Mouse (Mus musculus) hindbrain, embryonic 11.5 days (tissue): ENCODE data around the gene Rmdn2. TPM values are rescaled to one million over a fixed set of nuclear protein-coding genes. Genes with fewer than 3 reads are reported as not detected.

ENCODE experiments used
- ATAC-seq: fragments of 200-750 bp; cut with Nextera tagmentation; 2 replicates; pipeline ENCODE4 v1.8.0; 2017; ENCODE audit warnings: mild to moderate bottlenecking, moderate TSS enrichment, moderate library complexity; ENCODE audit not compliant: low FRiP score
- DNase-seq: peaks from one replicate; pipeline ENCODE4 v3.0.0-alpha.2; 2015; ENCODE audit warnings: low spot score
- H3K27ac ChIP-seq: fragments of 300-500 bp; sonication (generic); 2 replicates; pipeline ENCODE4 v1.5.1; 2014; ENCODE audit warnings: mild to moderate bottlenecking, low read depth, low read length
- H3K27me3 ChIP-seq: fragments of 300-500 bp; sonication (generic); 2 replicates; pipeline ENCODE4 v1.6.1; 2014; ENCODE audit warnings: mild to moderate bottlenecking, low read length, moderate library complexity, mixed read lengths; ENCODE audit not compliant: control insufficient read depth, insufficient read depth
- H3K36me3 ChIP-seq: fragments of 300-500 bp; sonication (generic); 2 replicates; pipeline ENCODE4 v1.6.1; 2014; ENCODE audit warnings: mild to moderate bottlenecking, low read length, moderate library complexity, mixed read lengths; ENCODE audit not compliant: control insufficient read depth, insufficient read depth
- H3K4me1 ChIP-seq: fragments of 300-500 bp; sonication (generic); replicated peaks from 2 replicates; pipeline ENCODE4 v1.6.1; 2014; ENCODE audit warnings: low read length, mixed read lengths; ENCODE audit not compliant: control insufficient read depth, insufficient read depth
- H3K4me2 ChIP-seq: fragments of 300-500 bp; sonication (generic); replicated peaks from 2 replicates; pipeline ENCODE4 v1.6.1; 2014; ENCODE audit warnings: mild to moderate bottlenecking, low read depth, low read length
- H3K4me3 ChIP-seq: fragments of 300-500 bp; sonication (generic); 2 replicates; pipeline ENCODE4 v1.5.1; 2014; ENCODE audit warnings: low read depth, low read length
- H3K9ac ChIP-seq: fragments of 300-500 bp; sonication (generic); 2 replicates; pipeline ENCODE4 v1.6.1; 2014; ENCODE audit warnings: low read depth, low read length
- H3K9me3 ChIP-seq: fragments of 300-500 bp; sonication (generic); 2 replicates; pipeline ENCODE4 v1.6.1; 2016; ENCODE audit warnings: low read length; ENCODE audit not compliant: control insufficient read depth
- WGBS: fragments of 180-500 bp; shearing (Covaris S2); extraction: QIAGEN DNeasy Blood & Tissue Kit; methylation state at CpG from one replicate; pipeline ENCODE4 v1.1.7; 2014; 5-methylcytosine and 5-hydroxymethylcytosine counted together
- polyA plus RNA-seq: library from polyadenylated mRNA; unstranded; fragments of >200 nt; fragmentation: Nextera tagmentation; extraction: Ambion mirVana; gene quantifications from 2 replicates; pipeline ENCODE4 v1.2.1, GENCODE M21; 2014

Rmdn2 gene
- polyA plus RNA-seq, 1 experiment from 2014 or later, result 7.9 TPM

- no peak overlapping the region for H3K9ac ChIP-seq
- H3K27me3 ChIP-seq, result no peaks in the 10 kb centered on the region
- no peaks in the 10 kb centered on the region for H3K4me1 ChIP-seq
- DNase-seq (no peak), ATAC-seq (no peak)
- WGBS, result 89% methylated on average over 3 of the region's 3 CpGs
- H3K4me3 ChIP-seq, result no peak overlapping the region
- H3K27ac ChIP-seq, result no peak overlapping the region
- H3K9me3 ChIP-seq, result no peaks in the 10 kb centered on the region
- H3K36me3 ChIP-seq, result no peaks in the 10 kb centered on the region
- H3K4me2 ChIP-seq, result no peak overlapping the region
Measured at GRCm38 (mm10) chr17:79623841-79624240, 12.2 kb downstream of the Rmdn2 start.

DNA sequence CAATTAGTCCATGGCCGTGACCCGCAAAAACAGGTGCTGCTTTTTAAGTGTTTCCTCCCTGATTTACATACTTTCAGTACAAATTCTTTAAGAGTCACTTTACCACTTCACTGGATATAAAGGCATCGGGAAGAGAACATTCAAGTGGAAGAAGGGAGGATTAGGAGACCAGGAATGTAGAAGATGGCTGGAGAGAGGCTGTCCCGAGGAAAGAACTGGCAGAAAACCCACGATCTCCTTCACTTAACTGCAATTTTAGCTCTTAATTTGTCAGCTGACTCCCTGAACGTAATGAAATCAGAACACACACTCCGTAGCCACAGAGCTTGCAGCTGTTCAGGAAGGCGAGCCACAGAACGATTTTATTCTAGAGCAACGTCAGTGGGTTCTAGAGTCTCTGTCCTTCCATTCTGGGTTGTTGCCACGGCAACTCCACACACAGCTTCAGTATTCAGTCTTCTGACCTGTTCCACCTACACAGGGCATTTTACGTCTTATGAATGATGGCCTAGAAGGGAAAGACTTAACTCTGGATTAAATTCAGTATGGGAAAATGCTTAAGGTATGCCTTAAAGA is 14.7 kb downstream of the Rmdn2 start:
- Histone ChIP-seq H3K4me1 (no peaks in the 10 kb centered on the region), H3K27me3 (no peaks in the 10 kb centered on the region), H3K4me3 (no peak overlapping the region), H3K4me2 (no peak overlapping the region), H3K9me3 (no peaks in the 10 kb centered on the region), H3K9ac (no peak overlapping the region), H3K27ac (no peak overlapping the region), H3K36me3 (no peaks in the 10 kb centered on the region)
- DNase-seq (no peak), ATAC-seq (no peak)
- WGBS, result 87% methylated on average over 12 of the region's 12 CpGs

GRCm38 (mm10) chr17:79649893-79650292 is 38.2 kb downstream of the Rmdn2 start:
- Histone ChIP-seq H3K4me2 (no peak overlapping the region), H3K36me3 (no peaks in the 10 kb centered on the region), H3K9ac (no peak overlapping the region), H3K4me1 (no peaks in the 10 kb centered on the region), H3K9me3 (no peaks in the 10 kb centered on the region), H3K4me3 (no peak overlapping the region), H3K27ac (no peak overlapping the region), H3K27me3 (no peaks in the 10 kb centered on the region)
- DNase-seq (no peak), ATAC-seq (no peak)
- WGBS, result 88% methylated on average over 4 of the region's 4 CpGs

- no peaks in the 10 kb centered on the region for H3K36me3 ChIP-seq
- H3K4me3 ChIP-seq, result no peak overlapping the region
- no peak for DNase-seq
- H3K9ac ChIP-seq, result no peak overlapping the region
- no peaks in the 10 kb centered on the region for H3K27me3 ChIP-seq
- no peaks in the 10 kb centered on the region for H3K9me3 ChIP-seq
- no peak overlapping the region for H3K4me2 ChIP-seq
- no peak overlapping the region for H3K27ac ChIP-seq
- ATAC-seq, result no peak
- H3K4me1 ChIP-seq, result no peaks in the 10 kb centered on the region
- 95% methylated on average over 5 of the region's 5 CpGs for WGBS
Measured at GRCm38 (mm10) chr17:79650297-79650696, 38.6 kb downstream of the Rmdn2 start.

- Histone ChIP-seq H3K9me3 (no peaks in the 10 kb centered on the region), H3K27ac (no peak overlapping the region), H3K4me1 (no peaks in the 10 kb centered on the region), H3K4me3 (no peak overlapping the region), H3K9ac (no peak overlapping the region), H3K4me2 (no peak overlapping the region), H3K27me3 (no peaks in the 10 kb centered on the region), H3K36me3 (no peaks in the 10 kb centered on the region)
- no peak for ATAC-seq
- 79% methylated on average over 1 of the region's 1 CpGs for WGBS
- no peak for DNase-seq
Measured at GRCm38 (mm10) chr17:79653171-79653570, 41.5 kb downstream of the Rmdn2 start.

DNA sequence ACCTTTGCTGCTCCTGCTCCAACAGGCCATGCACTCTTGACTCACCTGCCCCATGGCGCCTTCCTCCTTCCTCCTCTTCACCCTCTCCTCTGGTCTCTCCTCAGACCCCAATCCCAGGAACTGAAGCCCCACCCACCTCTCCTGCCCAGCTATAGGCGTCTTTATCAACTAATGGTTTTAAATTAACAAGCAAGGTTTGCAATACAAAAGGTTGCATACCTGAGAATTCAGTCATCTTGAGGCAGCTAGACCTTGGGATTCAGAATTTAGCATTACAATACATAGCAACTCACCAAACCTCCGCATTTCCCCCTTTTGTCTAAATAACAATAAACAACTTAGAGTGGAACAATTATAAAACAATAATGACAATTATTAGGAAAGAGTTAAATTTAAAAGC is 42.5 kb downstream of the Rmdn2 start:
- H3K4me1 ChIP-seq, result no peaks in the 10 kb centered on the region
- no peak overlapping the region for H3K4me2 ChIP-seq
- H3K36me3 ChIP-seq, result no peaks in the 10 kb centered on the region
- no peak for DNase-seq
- WGBS, result 56% methylated on average over 3 of the region's 3 CpGs
- no peaks in the 10 kb centered on the region for H3K9me3 ChIP-seq
- H3K4me3 ChIP-seq, result no peak overlapping the region
- no peak overlapping the region for H3K9ac ChIP-seq
- no peak for ATAC-seq
- H3K27ac ChIP-seq, result no peak overlapping the region
- H3K27me3 ChIP-seq, result no peaks in the 10 kb centered on the region

- WGBS, result 68% methylated on average over 9 of the region's 9 CpGs
- Histone ChIP-seq H3K4me3 (no peak overlapping the region), H3K27me3 (no peaks in the 10 kb centered on the region), H3K27ac (no peak overlapping the region), H3K4me2 (no peak overlapping the region), H3K9ac (no peak overlapping the region), H3K36me3 (no peaks in the 10 kb centered on the region), H3K4me1 (no peaks in the 10 kb centered on the region), H3K9me3 (no peaks in the 10 kb centered on the region)
- no peak for DNase-seq
- ATAC-seq, result no peak
Measured at GRCm38 (mm10) chr17:79657785-79658184, 46.1 kb downstream of the Rmdn2 start.

DNA sequence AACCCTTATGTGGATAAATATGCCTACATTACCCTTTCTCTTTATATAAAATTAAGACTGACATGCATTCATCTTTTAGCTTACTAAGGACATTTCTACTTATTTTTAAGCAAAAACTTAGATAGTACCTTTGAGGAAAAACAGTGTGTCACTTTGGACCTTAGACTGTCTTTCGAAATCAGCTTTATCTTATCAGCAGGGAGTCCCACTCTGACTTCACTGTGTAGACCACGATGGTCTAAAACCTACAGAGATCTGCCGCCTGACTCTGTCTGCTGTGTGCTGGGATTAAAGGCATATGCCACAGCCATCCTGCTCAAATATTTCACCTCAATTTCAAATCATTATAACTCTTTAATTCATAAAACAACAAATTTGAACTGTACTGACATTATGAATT is 46.8 kb downstream of the Rmdn2 start:
- no peak overlapping the region for H3K4me3 ChIP-seq
- H3K9me3 ChIP-seq, result no peaks in the 10 kb centered on the region
- DNase-seq, result no peak
- no peak overlapping the region for H3K9ac ChIP-seq
- no peak for ATAC-seq
- 69% methylated on average over 3 of the region's 3 CpGs for WGBS
- H3K4me1 ChIP-seq, result no peaks in the 10 kb centered on the region
- no peaks in the 10 kb centered on the region for H3K36me3 ChIP-seq
- no peak overlapping the region for H3K4me2 ChIP-seq
- H3K27ac ChIP-seq, result no peak overlapping the region
- no peaks in the 10 kb centered on the region for H3K27me3 ChIP-seq

- Histone ChIP-seq H3K36me3 (no peaks in the 10 kb centered on the region), H3K27me3 (no peaks in the 10 kb centered on the region), H3K9ac (no peak overlapping the region), H3K4me2 (no peak overlapping the region), H3K4me1 (no peaks in the 10 kb centered on the region), H3K4me3 (no peak overlapping the region), H3K9me3 (no peaks in the 10 kb centered on the region), H3K27ac (no peak overlapping the region)
- 68% methylated on average over 8 of the region's 8 CpGs for WGBS
- ATAC-seq (no peak), DNase-seq (no peak)
Measured at GRCm38 (mm10) chr17:79658863-79659262, 47.2 kb downstream of the Rmdn2 start.
